Mouse (Mus musculus): ENCODE measurements at regions not wholly inside any gene's neighbourhood (a gene's known extent, or its start where the extent isn't known, plus 50 kb on each side); places are given as distances from the start of the nearest gene placed in this dataset.
A peak's percentile ranks its signal among the peaks of the same experiment; 100 is the strongest.

DNA sequence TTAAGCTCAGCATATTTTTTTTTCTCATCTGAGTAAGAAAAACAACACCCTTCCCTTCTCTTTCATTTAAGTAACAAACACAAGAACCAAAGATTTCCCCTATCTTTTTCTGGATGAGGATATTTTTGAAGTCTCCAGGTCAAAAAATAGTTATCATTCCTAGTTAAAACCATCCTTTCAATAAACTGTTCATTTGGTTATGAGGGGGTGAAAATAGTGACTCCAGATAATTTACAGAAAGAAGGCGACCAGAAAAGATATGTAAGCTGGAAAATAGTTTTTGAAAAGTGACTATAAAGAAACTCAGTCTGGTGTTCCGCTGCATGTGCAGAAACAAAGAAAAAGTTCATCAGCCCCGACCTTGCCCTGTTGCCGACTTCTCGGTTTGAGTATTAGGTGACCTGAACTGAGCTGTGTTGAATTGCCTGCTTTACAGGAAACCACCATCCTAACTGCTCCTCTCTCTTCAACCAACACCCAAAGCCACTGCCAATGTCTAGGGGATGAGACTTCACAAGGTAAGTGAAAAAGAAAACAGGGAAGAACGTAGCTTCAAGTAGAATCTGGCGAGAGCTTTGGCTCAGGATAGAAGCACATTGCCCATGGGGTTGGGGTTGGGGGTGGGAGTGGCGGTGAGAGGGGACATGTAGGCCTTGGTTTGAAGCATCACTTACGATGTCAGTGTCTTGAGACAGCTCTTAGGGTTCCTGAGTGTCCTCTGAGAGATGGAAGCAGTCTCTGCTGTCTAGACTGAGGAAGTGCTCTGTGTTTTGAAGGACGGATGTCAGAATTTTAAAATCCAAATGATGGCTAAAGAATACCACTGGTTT, 104.6 kb downstream of the Ube2e3 start:
- Histone ChIP-seq H3K36me3 (no peaks in the 10 kb centered on the region), H3K4me1 (0 out of 2 replicates have a peak, but pooled peaks cover 3% of the 10 kb centered on the region), H3K4me2 (no peak overlapping the region), H3K4me3 (no peak overlapping the region), H3K27ac (no peak overlapping the region), H3K9me3 (no peaks in the 10 kb centered on the region), H3K27me3 (no peaks in the 10 kb centered on the region), H3K9ac (no peak overlapping the region)
- 84% methylated on average over 10 of the region's 10 CpGs for WGBS
- ATAC-seq (ENCODE audit: borderline replicate concordance, extremely low read depth, low FRiP score, low TSS enrichment): no peak

DNA sequence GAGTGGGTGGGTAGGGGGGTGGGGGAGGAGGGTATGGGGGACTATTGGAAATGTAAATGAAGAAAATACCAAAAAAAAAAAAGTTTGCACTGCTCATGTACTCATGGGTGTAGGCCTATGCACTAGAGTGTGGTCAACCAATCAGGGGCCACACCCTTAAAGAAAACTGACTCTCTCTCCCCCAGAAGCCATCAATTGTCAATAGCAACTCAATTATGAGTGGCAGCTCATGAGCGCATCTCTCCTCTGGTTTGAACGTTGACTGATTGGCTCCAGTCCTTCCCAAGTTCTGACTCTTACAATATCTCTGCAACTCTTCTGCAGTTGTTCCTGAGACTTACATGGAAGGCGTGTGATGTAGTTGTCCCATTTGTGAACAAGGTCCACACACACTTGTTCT, 105.9 kb downstream of the Ube2e3 start:
- no peak for ATAC-seq (ENCODE audit: borderline replicate concordance, extremely low read depth, low FRiP score, low TSS enrichment)
- no peak overlapping the region for H3K9ac ChIP-seq
- peaks cover 11% of the 10 kb centered on the region; the same call in 1 of the 2 replicates for H3K4me1 ChIP-seq
- H3K36me3 ChIP-seq: no peaks in the 10 kb centered on the region
- no peaks in the 10 kb centered on the region for H3K9me3 ChIP-seq
- no peak overlapping the region for H3K4me3 ChIP-seq
- no peak overlapping the region for H3K27ac ChIP-seq
- H3K4me2 ChIP-seq: no peak overlapping the region
- WGBS: 95% methylated on average over 3 of the region's 3 CpGs
- H3K27me3 ChIP-seq: no peaks in the 10 kb centered on the region

- WGBS: 70% methylated on average over 2 of the region's 2 CpGs
- no peaks in the 10 kb centered on the region for H3K9me3 ChIP-seq
- no peak overlapping the region for H3K27ac ChIP-seq
- no peaks in the 10 kb centered on the region for H3K27me3 ChIP-seq
- no peak overlapping the region for H3K4me3 ChIP-seq
- peaks cover 11% of the 10 kb centered on the region; the same call in 1 of the 2 replicates for H3K4me1 ChIP-seq
- ATAC-seq (ENCODE audit: borderline replicate concordance, extremely low read depth, low FRiP score, low TSS enrichment): no peak
- H3K9ac ChIP-seq: no peak overlapping the region
- H3K4me2 ChIP-seq: no peak overlapping the region
- no peaks in the 10 kb centered on the region for H3K36me3 ChIP-seq
Observed at GRCm38 (mm10) chr2:78974683-78975392, 106.9 kb downstream of the Ube2e3 start.

GRCm38 (mm10) chr2:78975393-78975774, 107.5 kb downstream of the Ube2e3 start:
- no peaks in the 10 kb centered on the region for H3K27me3 ChIP-seq
- H3K9me3 ChIP-seq: no peaks in the 10 kb centered on the region
- WGBS: 75% methylated on average over 4 of the region's 4 CpGs
- H3K4me3 ChIP-seq: no peak overlapping the region
- ATAC-seq (ENCODE audit: borderline replicate concordance, extremely low read depth, low FRiP score, low TSS enrichment): no peak
- no peak overlapping the region for H3K4me2 ChIP-seq
- H3K4me1 ChIP-seq: peaks cover 11% of the 10 kb centered on the region; the same call in 1 of the 2 replicates
- H3K9ac ChIP-seq: no peak overlapping the region
- no peak overlapping the region for H3K27ac ChIP-seq
- H3K36me3 ChIP-seq: no peaks in the 10 kb centered on the region

DNA sequence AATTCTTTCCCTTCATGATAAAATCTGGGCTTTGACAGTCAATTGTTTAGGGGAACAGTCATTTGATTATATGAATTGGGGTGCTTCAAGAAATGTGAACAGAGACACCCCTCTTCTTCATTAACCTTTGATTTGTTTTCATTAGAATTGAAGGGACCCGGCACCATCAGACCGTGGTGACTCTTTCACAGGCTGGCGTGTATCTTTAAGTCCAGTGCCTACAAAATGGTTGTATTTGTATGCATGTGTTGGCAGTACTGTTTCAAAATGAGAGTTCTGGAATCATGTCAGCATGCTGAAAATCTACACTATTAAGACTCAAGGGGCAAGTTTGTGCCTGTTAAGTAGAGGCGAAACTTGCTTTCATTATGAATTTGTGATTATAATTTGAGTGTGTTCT, 108.2 kb downstream of the Ube2e3 start:
- H3K36me3 ChIP-seq: no peaks in the 10 kb centered on the region
- no peak overlapping the region for H3K4me3 ChIP-seq
- peaks cover 11% of the 10 kb centered on the region; the same call in 1 of the 2 replicates for H3K4me1 ChIP-seq
- no peaks in the 10 kb centered on the region for H3K9me3 ChIP-seq
- no peak for ATAC-seq (ENCODE audit: borderline replicate concordance, extremely low read depth, low FRiP score, low TSS enrichment)
- H3K4me2 ChIP-seq: no peak overlapping the region
- H3K27me3 ChIP-seq: no peaks in the 10 kb centered on the region
- no peak overlapping the region for H3K9ac ChIP-seq
- WGBS: 79% methylated on average over 4 of the region's 4 CpGs
- H3K27ac ChIP-seq: no peak overlapping the region

DNA sequence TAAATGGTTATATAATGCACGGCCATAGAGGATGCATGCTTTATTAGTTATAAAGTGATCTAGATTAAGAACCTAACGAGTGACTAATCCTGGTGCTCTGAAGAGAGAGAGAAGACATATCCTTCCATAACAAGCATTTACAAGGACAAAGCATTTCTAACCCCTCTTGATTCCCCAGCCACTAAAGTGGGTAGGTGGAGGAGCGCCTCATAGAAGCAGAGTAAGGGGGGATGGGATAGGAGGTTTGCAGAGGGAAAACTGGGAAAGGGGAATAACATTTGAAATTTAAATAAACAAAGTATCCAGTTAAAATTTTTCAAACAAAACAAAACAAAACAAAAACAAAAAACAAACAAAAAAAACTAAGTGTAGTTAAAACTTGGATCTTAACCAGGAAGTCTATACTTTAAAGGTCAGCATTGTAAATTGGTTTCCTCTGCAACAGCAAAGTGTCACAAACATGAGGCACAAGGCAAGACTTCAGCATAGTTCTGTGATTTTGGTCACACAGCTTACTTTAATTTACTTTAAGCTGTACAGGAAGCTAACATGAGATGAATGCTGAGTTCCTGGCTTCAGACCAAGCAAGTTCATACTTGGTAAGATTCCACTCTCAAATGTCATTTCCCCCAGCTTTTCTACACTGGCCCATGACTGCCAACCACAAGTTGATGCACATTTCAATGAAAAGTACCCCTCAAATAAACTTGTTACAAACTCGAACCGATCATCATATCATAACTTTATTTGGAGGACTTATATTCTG, 109.9 kb downstream of the Ube2e3 start:
- H3K27ac ChIP-seq: peak overlapping the region; percentile 53; the same call in 1 of the 2 replicates
- H3K9me3 ChIP-seq: no peaks in the 10 kb centered on the region
- no peaks in the 10 kb centered on the region for H3K36me3 ChIP-seq
- peaks cover 11% of the 10 kb centered on the region; the same call in 1 of the 2 replicates for H3K4me1 ChIP-seq
- peak; percentile 70 for ATAC-seq (ENCODE audit: borderline replicate concordance, extremely low read depth, low FRiP score, low TSS enrichment)
- no peak overlapping the region for H3K4me3 ChIP-seq
- H3K27me3 ChIP-seq: no peaks in the 10 kb centered on the region
- H3K4me2 ChIP-seq: no peak overlapping the region
- no peak overlapping the region for H3K9ac ChIP-seq
- WGBS: 53% methylated on average over 5 of the region's 5 CpGs

- WGBS: 64% methylated on average over 5 of the region's 5 CpGs
- H3K4me2 ChIP-seq: no peak overlapping the region
- H3K36me3 ChIP-seq: no peaks in the 10 kb centered on the region
- H3K4me1 ChIP-seq: peaks cover 7% of the 10 kb centered on the region; the same call in 1 of the 2 replicates
- H3K4me3 ChIP-seq: no peak overlapping the region
- H3K9ac ChIP-seq: no peak overlapping the region
- H3K27ac ChIP-seq: no peak overlapping the region
- no peaks in the 10 kb centered on the region for H3K27me3 ChIP-seq
- no peak for ATAC-seq (ENCODE audit: borderline replicate concordance, extremely low read depth, low FRiP score, low TSS enrichment)
- H3K9me3 ChIP-seq: no peaks in the 10 kb centered on the region
Observed at GRCm38 (mm10) chr2:78980019-78980418, 112.1 kb downstream of the Ube2e3 start.

- no peaks in the 10 kb centered on the region for H3K27me3 ChIP-seq
- ATAC-seq (ENCODE audit: borderline replicate concordance, extremely low read depth, low FRiP score, low TSS enrichment): no peak
- no peaks in the 10 kb centered on the region for H3K9me3 ChIP-seq
- WGBS: 71% methylated on average over 1 of the region's 1 CpGs
- no peak overlapping the region for H3K27ac ChIP-seq
- no peak overlapping the region for H3K4me3 ChIP-seq
- no peaks in the 10 kb centered on the region for H3K36me3 ChIP-seq
- peaks cover 7% of the 10 kb centered on the region; the same call in 1 of the 2 replicates for H3K4me1 ChIP-seq
- H3K4me2 ChIP-seq: no peak overlapping the region
- H3K9ac ChIP-seq: no peak overlapping the region
Observed at GRCm38 (mm10) chr2:78980661-78981229, 112.8 kb downstream of the Ube2e3 start.

GRCm38 (mm10) chr2:78983347-78983746, 115.4 kb downstream of the Ube2e3 start:
- Histone ChIP-seq H3K4me2 (no peak overlapping the region), H3K4me1 (0 out of 2 replicates have a peak, but pooled peaks cover 3% of the 10 kb centered on the region), H3K36me3 (no peaks in the 10 kb centered on the region), H3K27me3 (no peaks in the 10 kb centered on the region), H3K9me3 (no peaks in the 10 kb centered on the region), H3K9ac (no peak overlapping the region), H3K4me3 (no peak overlapping the region), H3K27ac (no peak overlapping the region)
- ATAC-seq (ENCODE audit: borderline replicate concordance, extremely low read depth, low FRiP score, low TSS enrichment): no peak

DNA sequence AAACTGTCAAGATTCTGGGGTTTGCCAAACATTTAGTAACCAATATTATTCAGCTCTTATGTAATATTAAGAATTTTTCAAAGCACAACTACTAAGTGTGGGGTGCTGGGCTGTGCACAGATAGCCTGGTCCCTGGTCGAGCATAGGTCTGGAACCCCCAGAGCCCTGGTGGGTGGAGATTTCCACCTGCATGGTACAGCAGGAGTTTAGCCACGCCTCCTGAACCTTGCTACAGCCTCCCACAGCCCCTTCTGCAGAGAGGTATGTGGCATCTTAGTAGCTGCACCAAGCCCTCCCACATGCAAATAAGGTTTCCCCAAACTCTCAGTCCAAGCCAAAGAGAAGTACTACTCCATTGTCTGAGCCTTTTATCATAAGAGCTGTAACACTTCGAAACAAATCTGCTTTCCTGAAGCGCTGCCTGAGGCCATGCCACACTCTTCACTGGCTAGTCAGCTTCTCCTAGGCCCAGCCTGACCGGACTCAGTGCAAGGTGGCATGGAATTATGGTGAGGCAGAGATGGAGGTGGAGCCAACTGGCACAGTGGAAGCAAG, 116.1 kb downstream of the Ube2e3 start:
- WGBS: 55% methylated on average over 5 of the region's 5 CpGs
- H3K4me3 ChIP-seq: no peak overlapping the region
- no peak for ATAC-seq (ENCODE audit: borderline replicate concordance, extremely low read depth, low FRiP score, low TSS enrichment)
- H3K27ac ChIP-seq: no peak overlapping the region
- H3K9ac ChIP-seq: no peak overlapping the region
- no peaks in the 10 kb centered on the region for H3K27me3 ChIP-seq
- no peaks in the 10 kb centered on the region for H3K36me3 ChIP-seq
- no peak overlapping the region for H3K4me2 ChIP-seq
- H3K4me1 ChIP-seq: no peaks in the 10 kb centered on the region
- H3K9me3 ChIP-seq: no peaks in the 10 kb centered on the region

- H3K4me1 ChIP-seq: no peaks in the 10 kb centered on the region
- no peak for ATAC-seq (ENCODE audit: borderline replicate concordance, extremely low read depth, low FRiP score, low TSS enrichment)
- no peak overlapping the region for H3K4me3 ChIP-seq
- H3K9me3 ChIP-seq: no peaks in the 10 kb centered on the region
- H3K27me3 ChIP-seq: no peaks in the 10 kb centered on the region
- H3K36me3 ChIP-seq: no peaks in the 10 kb centered on the region
- no peak overlapping the region for H3K27ac ChIP-seq
- no peak overlapping the region for H3K4me2 ChIP-seq
- H3K9ac ChIP-seq: no peak overlapping the region
- WGBS: 67% methylated on average over 7 of the region's 7 CpGs
Observed at GRCm38 (mm10) chr2:78986984-78987383, 119.1 kb downstream of the Ube2e3 start.

Measured in lung, embryonic 15.5 days (tissue).